Mouse (Mus musculus) gastrocnemius, adult 18-20 months (tissue): ENCODE measurements around the gene Mief2. TPM values are rescaled to one million over a fixed set of nuclear protein-coding genes. Genes with fewer than 3 reads are reported as not detected.

ENCODE experiments used
- DNase-seq: peaks from one replicate; pipeline ENCODE4 v3.0.0; 2021; ENCODE audit warnings: low spot score
- microRNA-seq: library from miRNA; unstranded; fragments of <30 nt; microRNA quantifications from one replicate; pipeline ENCODE4 v1.2.0, GENCODE M21; 2021
- total RNA-seq, 2 experiments: library from RNA; stranded (reverse); gene quantifications; 2 replicates each; pipeline ENCODE4 v1.2.3; 2021

Mief2 gene
- total RNA-seq, 2 experiments from 2014 or later, result 75.2 to 94.4 TPM

DNA sequence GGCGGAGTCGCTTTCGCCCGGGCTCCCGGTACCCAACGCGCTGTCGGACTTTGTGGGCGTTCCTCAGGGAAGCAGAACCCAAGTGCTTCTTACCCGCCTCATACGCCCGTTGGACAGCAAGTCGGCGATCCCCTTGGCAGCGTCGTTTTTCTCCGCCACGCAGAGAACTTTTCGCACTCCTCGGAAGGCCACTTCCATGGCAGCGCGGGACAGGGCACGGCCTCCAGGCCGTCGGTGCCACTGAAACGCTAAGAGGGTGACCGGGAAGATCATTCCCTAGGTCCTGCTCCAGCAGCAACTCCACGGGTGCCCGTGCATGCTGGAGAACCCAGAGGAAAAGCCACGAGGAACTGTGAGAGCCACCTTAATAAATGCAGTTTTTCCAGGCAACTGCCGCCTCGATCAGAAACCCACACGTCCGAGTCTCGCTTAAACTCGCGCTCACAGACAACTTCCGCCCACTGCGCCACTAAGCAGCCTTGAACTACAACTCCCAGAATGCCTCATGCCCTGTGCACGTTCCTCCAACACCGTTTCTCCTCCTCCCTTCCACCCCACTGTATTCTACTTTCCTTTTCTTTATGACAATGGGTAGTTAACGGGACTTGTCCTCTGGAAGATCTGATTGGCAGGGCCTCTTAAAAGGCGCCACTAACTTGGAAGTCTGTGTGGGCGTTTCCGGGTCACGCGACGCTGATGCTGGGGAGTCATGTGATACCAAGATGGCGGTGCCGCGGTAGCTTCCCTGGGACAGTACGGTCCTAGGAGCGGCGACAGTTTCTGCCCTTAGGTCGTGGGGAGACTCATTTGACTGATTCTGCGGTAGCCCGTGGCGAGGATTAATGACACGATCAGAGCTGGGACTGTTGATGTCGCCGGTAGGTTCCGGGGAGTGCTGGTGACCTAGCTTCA is 48.9 kb downstream of the Mief2 start, which contains the start of the genes Top3a and Smcr8:
Gene Top3a, minus strand, starts transcription at position 537 of the 912 bp plus-strand sequence.
Gene Smcr8, plus strand, starts transcription at position 696 of the 912 bp plus-strand sequence.
- DNase-seq, result peak; percentile 89

DNA sequence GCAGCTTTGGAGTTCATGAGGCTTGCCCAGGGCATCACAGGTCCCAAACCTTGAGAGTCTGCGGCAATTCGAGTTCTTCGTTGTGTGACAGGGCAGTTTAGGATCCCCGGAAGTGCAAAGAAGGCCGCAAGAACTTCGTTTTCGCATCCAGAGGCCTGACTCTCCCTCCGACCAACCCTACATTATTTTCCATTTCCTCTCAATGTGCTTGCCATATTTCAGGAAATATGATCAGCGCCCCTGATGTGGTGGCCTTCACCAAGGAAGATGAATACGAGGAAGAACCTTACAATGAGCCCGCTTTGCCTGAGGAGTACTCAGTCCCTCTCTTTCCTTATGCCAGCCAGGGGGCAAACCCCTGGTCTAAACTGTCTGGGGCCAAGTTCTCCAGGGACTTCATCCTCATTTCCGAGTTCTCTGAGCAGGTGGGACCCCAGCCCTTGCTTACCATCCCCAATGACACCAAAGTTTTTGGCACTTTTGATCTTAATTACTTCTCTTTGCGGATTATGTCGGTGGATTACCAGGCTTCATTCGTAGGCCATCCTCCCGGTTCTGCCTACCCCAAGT is 49.7 kb downstream of the Mief2 start:
- DNase-seq, result no peak

DNA sequence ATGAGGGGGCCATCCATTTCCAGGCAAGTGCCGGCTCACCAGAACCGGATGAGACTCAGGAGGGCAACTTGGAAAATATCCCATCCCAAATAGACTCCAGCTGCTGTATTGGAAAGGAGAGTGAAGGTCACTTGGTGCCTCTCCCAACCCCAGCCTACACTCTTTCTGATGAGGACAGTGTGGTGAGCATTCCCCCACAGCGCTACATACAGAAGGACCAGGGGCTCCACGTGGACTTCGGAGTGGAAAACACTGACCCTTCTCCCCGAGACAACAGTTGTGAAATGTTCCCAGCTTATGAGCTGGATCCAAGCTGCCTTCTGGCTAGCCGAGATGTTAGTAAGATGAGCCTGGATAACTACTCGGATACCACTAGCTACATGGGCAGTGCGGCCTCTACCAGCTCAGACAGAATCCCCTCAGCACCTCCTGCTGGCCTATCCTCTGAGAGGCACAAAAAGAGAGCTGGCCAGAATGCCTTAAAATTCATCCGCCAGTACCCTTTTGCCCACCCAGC is 51.5 kb downstream of the Mief2 start:
- peak; percentile 44 for DNase-seq

Small RNA genes within 50 kb of the gene (microRNA-seq; reads per million reads assigned to microRNA genes)
- 2.7 reads per million for gene Mir5100

Other genes starting within 250 kb of the Mief2 start
- gene Alkbh5, start 192.0 kb upstream of the Mief2 start, total RNA-seq, result 100 to 1,000 TPM; 125 to 130 TPM
- 1 to 10 TPM; 8.9 to 9.2 TPM for gene Llgl1, start 28.7 kb upstream of the Mief2 start, total RNA-seq
- gene Flii, start 1.1 kb upstream of the Mief2 start, total RNA-seq, result 100 to 1,000 TPM; 108 to 113 TPM
- gene Top3a, start 49.0 kb downstream of the Mief2 start, total RNA-seq, result 1 to 10 TPM; 3.7 to 5.0 TPM
- gene Smcr8, start 49.1 kb downstream of the Mief2 start, total RNA-seq, result 10 to 100 TPM; 18.4 to 18.5 TPM
- gene Shmt1, start 83.3 kb downstream of the Mief2 start, total RNA-seq, result 10 to 100 TPM; 10.6 to 13.9 TPM
- gene Dhrs7b, start 102.2 kb downstream of the Mief2 start, total RNA-seq, result 10 to 100 TPM; 21.0 to 21.5 TPM
- 10 to 100 TPM; 41.0 to 42.9 TPM for gene Tmem11, start 150.9 kb downstream of the Mief2 start, total RNA-seq
- gene Natd1, start 186.4 kb downstream of the Mief2 start, total RNA-seq, result 10 to 100 TPM in 1 of 2 experiments, 1 to 10 TPM in 1; 8.2 to 10.3 TPM
- 100 to 1,000 TPM; 105 to 173 TPM for gene Map2k3, start 203.6 kb downstream of the Mief2 start, total RNA-seq